21 mouse cellular contexts compared by ENCODE assay signal in genomic region chr5:107165271-107165670, GRCm38 (mm10).
DNase-seq lines count a peak whose midpoint lies in the region; ATAC-seq lines count a peak whose summit lies in the region.
"Had no signal": no experiment of that assay in that cellular context is flagged by ENCODE, and none has a peak within 500 bp of the region (broad histone marks: within the 10 kb centered on the region; RNA-seq: fewer than 3 reads in every experiment).

No protein-coding gene starts in this region.

- DNase-seq in embryonic facial prominence, embryonic 10.5 days (ENCODE audit: low spot score), result no peak
- DNase-seq in CD4-positive, CD25-positive, alpha-beta regulatory T cell, adult 2 months (ENCODE audit: low read depth, low spot score), result peak; percentile 11
- DNase-seq in thymus, postnatal 10 days (ENCODE audit: low spot score in 2 of 2), result peak; percentile 15 to 32
- DNase-seq in adrenal gland, adult 2 months, result no peak
- DNase-seq in adrenal gland, adult 18-20 months (ENCODE audit: low spot score in 2 of 2), result no peak
- DNase-seq: cerebellum, adult 2 months; cerebellum, postnatal 25 days; kidney, adult 8-10 months; kidney, postnatal 10 days; lung, embryonic 14.5 days; lung, postnatal 14 days had no signal

- H3K4me1 ChIP-seq in embryonic facial prominence, embryonic 15.5 days, result peaks cover 72% of the 10 kb centered on the region
- H3K4me1 ChIP-seq in embryonic facial prominence, embryonic 10.5 days, result peaks cover 62% of the 10 kb centered on the region

- WGBS in embryonic facial prominence, embryonic 15.5 days, result 71% methylated on average over 5 of the region's 5 CpGs
- WGBS in embryonic facial prominence, embryonic 10.5 days, result 87% methylated on average over 5 of the region's 5 CpGs

- H3K9ac ChIP-seq in embryonic facial prominence, embryonic 15.5 days, result no peak overlapping the region
- H3K9ac ChIP-seq: forebrain, embryonic 15.5 days; liver, embryonic 15.5 days; lung, embryonic 14.5 days; stomach, embryonic 15.5 days had no signal

- no peaks in the 10 kb centered on the region for H3K27me3 ChIP-seq in embryonic facial prominence, embryonic 15.5 days
- no peaks in the 10 kb centered on the region for H3K27me3 ChIP-seq in embryonic facial prominence, embryonic 10.5 days (replicated peaks; ENCODE audit: low read depth, poor library complexity, severe bottlenecking)
- H3K27me3 ChIP-seq: liver, embryonic 15.5 days; stomach, embryonic 15.5 days had no signal

- H3K4me2 ChIP-seq in embryonic facial prominence, embryonic 15.5 days (replicated peaks), result no peak overlapping the region
- H3K4me2 ChIP-seq: forebrain, embryonic 15.5 days; liver, embryonic 15.5 days; lung, embryonic 14.5 days; midbrain, embryonic 11.5 days; stomach, embryonic 15.5 days had no signal

- no peak overlapping the region for H3K4me3 ChIP-seq in embryonic facial prominence, embryonic 15.5 days (replicated peaks)
- no peak overlapping the region for H3K4me3 ChIP-seq in embryonic facial prominence, embryonic 10.5 days
- H3K4me3 ChIP-seq: forebrain, embryonic 10.5 days; forebrain, embryonic 15.5 days; liver, embryonic 15.5 days; stomach, embryonic 15.5 days had no signal

- peak overlapping the region; percentile 77 for H3K27ac ChIP-seq in embryonic facial prominence, embryonic 15.5 days (replicated peaks)
- H3K27ac ChIP-seq in embryonic facial prominence, embryonic 10.5 days (replicated peaks), result no peak overlapping the region
- H3K27ac ChIP-seq: forebrain, embryonic 10.5 days; forebrain, embryonic 15.5 days; liver, embryonic 15.5 days; stomach, embryonic 15.5 days had no signal

- no peaks in the 10 kb centered on the region for H3K9me3 ChIP-seq in embryonic facial prominence, embryonic 15.5 days (replicated peaks)
- H3K9me3 ChIP-seq in embryonic facial prominence, embryonic 10.5 days, result no peaks in the 10 kb centered on the region
- H3K9me3 ChIP-seq: forebrain, embryonic 10.5 days; forebrain, embryonic 15.5 days; liver, embryonic 15.5 days; stomach, embryonic 15.5 days had no signal

- no peaks in the 10 kb centered on the region for H3K36me3 ChIP-seq in embryonic facial prominence, embryonic 15.5 days
- no peaks in the 10 kb centered on the region for H3K36me3 ChIP-seq in embryonic facial prominence, embryonic 10.5 days (replicated peaks)
- H3K36me3 ChIP-seq: forebrain, embryonic 10.5 days; forebrain, embryonic 15.5 days; liver, embryonic 15.5 days; stomach, embryonic 15.5 days had no signal

- no peak for ATAC-seq in embryonic facial prominence, embryonic 15.5 days (ENCODE audit: insufficient number of reproducible peaks, low FRiP score, low TSS enrichment, low read depth)
- ATAC-seq in megakaryocyte progenitor cell, adult 5-6 weeks (replicated peaks; ENCODE audit: poor library complexity), result 0 out of 2 replicates have a peak, but pooled peaks have one; percentile 14
- ATAC-seq in megakaryocyte, adult 5-6 weeks (ENCODE audit: poor library complexity, severe bottlenecking), result no peak
- ATAC-seq: forebrain, embryonic 15.5 days; hindbrain, embryonic 16.5 days; midbrain, embryonic 16.5 days had no signal

Comparison
In these comparisons a context has a peak if more than half of its experiments do, and no peak if none do; other contexts are left out.
1. DNase-seq: peak in CD4-positive, CD25-positive, alpha-beta regulatory T cell, adult 2 months (single experiment) and thymus, postnatal 10 days (2 of 2); none in embryonic facial prominence, embryonic 10.5 days (single experiment), adrenal gland, adult 2 months (single experiment) and adrenal gland, adult 18-20 months (0 of 2).